Comparison of ENCODE assay signal across 8 mouse cellular contexts in the genomic region with DNA sequence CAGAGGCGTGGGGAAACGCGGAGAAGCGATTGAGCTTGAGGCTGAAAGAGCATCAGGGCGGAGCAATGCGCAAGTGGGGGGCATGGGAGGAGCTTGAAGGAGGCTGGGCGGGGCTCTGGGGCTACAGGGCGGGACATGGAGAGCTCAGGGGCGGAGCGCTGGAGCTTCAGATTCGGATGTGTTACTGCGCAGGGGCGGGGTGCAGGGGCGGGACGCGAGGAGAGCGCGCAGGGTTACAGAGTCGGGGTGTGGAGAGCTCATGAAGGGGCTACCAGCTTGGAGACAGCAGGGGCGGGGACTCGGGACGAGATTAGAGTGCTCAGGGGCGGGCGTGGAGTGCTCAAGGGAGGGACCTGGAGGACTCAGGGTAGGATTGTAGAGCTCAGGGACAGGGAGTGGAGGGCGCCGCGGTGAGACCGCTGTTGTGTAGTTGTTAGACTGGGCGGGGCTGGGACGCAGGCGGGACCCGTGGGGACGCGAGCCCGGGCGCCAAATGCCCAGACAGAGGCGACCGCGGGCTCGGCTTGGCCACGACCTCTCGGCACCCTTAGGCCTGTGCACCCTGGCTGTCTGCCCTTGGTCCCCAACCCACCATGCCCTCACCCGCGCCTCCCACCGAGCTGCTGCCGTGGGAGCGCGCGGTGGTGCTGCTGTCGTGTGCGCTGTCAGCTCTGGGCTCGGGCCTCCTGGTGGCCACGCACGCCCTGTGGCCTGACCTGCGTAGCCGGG. TPM values are rescaled to one million over a fixed set of nuclear protein-coding genes. Genes with fewer than 3 reads are reported as not detected.
DNase-seq lines count a peak whose midpoint lies in the region; ATAC-seq and TF ChIP-seq lines count a peak whose summit lies in the region.

A gene (plus strand): TSS at position 205 of the 729 bp plus-strand sequence.

- peak within 1 kb of the TSS; percentile 98 for H3K4me2 ChIP-seq in heart, embryonic 15.5 days
- peak within 1 kb of the TSS; percentile 82 for H3K4me2 ChIP-seq in liver, embryonic 14.5 days (ENCODE audit: low read depth)
- H3K4me2 ChIP-seq in neural tube, embryonic 11.5 days (ENCODE audit: low read depth), result peak within 1 kb of the TSS; percentile 99
- peak within 1 kb of the TSS; percentile 98 for H3K4me2 ChIP-seq in stomach, postnatal 0 days (replicated peaks; ENCODE audit: low read depth)

- peak; percentile 96 for ATAC-seq in heart, embryonic 15.5 days (replicated peaks; ENCODE audit: insufficient number of reproducible peaks, insufficient read depth, low FRiP score, low read depth)
- ATAC-seq in liver, embryonic 14.5 days (ENCODE audit: insufficient read depth), result peak; percentile 94
- ATAC-seq in neural tube, embryonic 11.5 days (ENCODE audit: insufficient read depth, low FRiP score, low TSS enrichment), result peak; percentile 90
- peak; percentile 94 for ATAC-seq in stomach, postnatal 0 days (ENCODE audit: low FRiP score, low TSS enrichment)

- H3K27ac ChIP-seq in forebrain, embryonic 10.5 days, result peak within 1 kb of the TSS; percentile 58
- H3K27ac ChIP-seq in heart, embryonic 15.5 days, result peak within 1 kb of the TSS; percentile 94
- no peak within 1 kb of the TSS for H3K27ac ChIP-seq in liver, embryonic 14.5 days
- no peak within 1 kb of the TSS for H3K27ac ChIP-seq in neural tube, embryonic 11.5 days (ENCODE audit: low read depth, low read length)
- peak within 1 kb of the TSS; percentile 84 for H3K27ac ChIP-seq in stomach, postnatal 0 days (replicated peaks)

- no peaks in the 10 kb centered on the region for H3K36me3 ChIP-seq in forebrain, embryonic 10.5 days (replicated peaks)
- no peaks in the 10 kb centered on the region for H3K36me3 ChIP-seq in heart, embryonic 15.5 days
- H3K36me3 ChIP-seq in liver, embryonic 14.5 days (replicated peaks; ENCODE audit: control insufficient read depth, insufficient read depth, low read depth), result no peaks in the 10 kb centered on the region
- no peaks in the 10 kb centered on the region for H3K36me3 ChIP-seq in neural tube, embryonic 11.5 days (ENCODE audit: control insufficient read depth, insufficient read depth, low read length)
- H3K36me3 ChIP-seq in stomach, postnatal 0 days (ENCODE audit: control insufficient read depth, insufficient read depth, low read length), result no peaks in the 10 kb centered on the region

- no peaks in the 10 kb centered on the region; the same call in 1 of the 2 replicates for H3K9me3 ChIP-seq in forebrain, embryonic 10.5 days
- no peaks in the 10 kb centered on the region for H3K9me3 ChIP-seq in heart, embryonic 15.5 days (replicated peaks)
- no peaks in the 10 kb centered on the region for H3K9me3 ChIP-seq in liver, embryonic 14.5 days (ENCODE audit: control insufficient read depth, low read length)
- H3K9me3 ChIP-seq in neural tube, embryonic 11.5 days (ENCODE audit: control insufficient read depth, low read length), result no peaks in the 10 kb centered on the region
- no peaks in the 10 kb centered on the region for H3K9me3 ChIP-seq in stomach, postnatal 0 days (ENCODE audit: control insufficient read depth, low read length)

- H3K4me3 ChIP-seq in forebrain, embryonic 10.5 days, result peak within 1 kb of the TSS; percentile 66
- peak within 1 kb of the TSS; percentile 79 for H3K4me3 ChIP-seq in heart, embryonic 15.5 days
- peak within 1 kb of the TSS; percentile 31 to 53 for H3K4me3 ChIP-seq in liver, embryonic 14.5 days (ENCODE audit: insufficient read depth in 1 of 2, low read depth in 2 of 2, low read length in 2 of 2)
- peak within 1 kb of the TSS; percentile 57 for H3K4me3 ChIP-seq in neural tube, embryonic 11.5 days (ENCODE audit: low read depth, low read length)
- H3K4me3 ChIP-seq in stomach, postnatal 0 days (ENCODE audit: low read depth, low read length), result peak within 1 kb of the TSS; percentile 61

- TF ChIP-seq CTCF in liver, embryonic 14.5 days (IDR thresholded peaks at IDR 0.05; ENCODE audit: low read depth), result 0 out of 2 replicates have a peak, but pooled peaks have one; percentile 23
- TF ChIP-seq CTCF in stomach, postnatal 0 days (IDR thresholded peaks at IDR 0.05; ENCODE audit: low read depth), result peak; percentile 60

- H3K9ac ChIP-seq in heart, embryonic 15.5 days, result peak within 1 kb of the TSS; percentile 88
- H3K9ac ChIP-seq in liver, embryonic 14.5 days (replicated peaks), result peak within 1 kb of the TSS; percentile 44
- peak within 1 kb of the TSS; percentile 57 for H3K9ac ChIP-seq in neural tube, embryonic 11.5 days (ENCODE audit: low read length)
- H3K9ac ChIP-seq in stomach, postnatal 0 days (ENCODE audit: low read length), result peak within 1 kb of the TSS; percentile 79

- peaks cover 21% of the 10 kb centered on the region for H3K4me1 ChIP-seq in forebrain, embryonic 10.5 days
- H3K4me1 ChIP-seq in heart, embryonic 15.5 days (replicated peaks), result peaks cover 49% of the 10 kb centered on the region
- H3K4me1 ChIP-seq in liver, embryonic 14.5 days (replicated peaks; ENCODE audit: control insufficient read depth in 2 of 2, insufficient read depth in 2 of 2, low read length in 1 of 2), result peaks cover 0 to 2% of the 10 kb centered on the region in 2 experiments; a peak in 2 of 4 replicates
- peaks cover 8% of the 10 kb centered on the region for H3K4me1 ChIP-seq in neural tube, embryonic 11.5 days (ENCODE audit: control insufficient read depth, insufficient read depth, low read length)
- peaks cover 4% of the 10 kb centered on the region; the same call in 1 of the 2 replicates for H3K4me1 ChIP-seq in stomach, postnatal 0 days (replicated peaks; ENCODE audit: control insufficient read depth, insufficient read depth)

- WGBS in forebrain, embryonic 10.5 days, result under 1% methylated on average over 56 of the region's 56 CpGs
- 0% methylated on average over 56 of the region's 56 CpGs for WGBS in heart, embryonic 15.5 days
- WGBS in liver, embryonic 14.5 days (ENCODE audit: insufficient replicate concordance), result 1% methylated on average over 52 of the region's 56 CpGs
- under 1% methylated on average over 46 of the region's 56 CpGs for WGBS in neural tube, embryonic 11.5 days
- WGBS in stomach, postnatal 0 days, result under 1% methylated on average over 41 of the region's 56 CpGs

- no peak for TF ChIP-seq EP300 in liver, embryonic 14.5 days (IDR thresholded peaks at IDR 0.05; ENCODE audit: low read depth)
- no peak for TF ChIP-seq EP300 in stomach, postnatal 0 days (optimal IDR thresholded peaks at IDR 0.05)

- peaks cover 59% of the 10 kb centered on the region for H3K27me3 ChIP-seq in forebrain, embryonic 10.5 days (ENCODE audit: poor library complexity, severe bottlenecking)
- H3K27me3 ChIP-seq in heart, embryonic 15.5 days, result no peaks in the 10 kb centered on the region
- H3K27me3 ChIP-seq in liver, embryonic 14.5 days (ENCODE audit: control insufficient read depth, insufficient read depth, low read length), result peaks cover 15% of the 10 kb centered on the region
- no peaks in the 10 kb centered on the region for H3K27me3 ChIP-seq in neural tube, embryonic 11.5 days (ENCODE audit: control insufficient read depth, insufficient read depth, low read length)
- no peaks in the 10 kb centered on the region for H3K27me3 ChIP-seq in stomach, postnatal 0 days (ENCODE audit: control insufficient read depth, insufficient read depth, low read length)

- DNase-seq in CD4-positive, CD25-positive, alpha-beta regulatory T cell, adult 2 months (ENCODE audit: low read depth, low spot score), result peak; percentile 94
- DNase-seq in c-Kit-positive CD71-negative TER-119-negative erythroid progenitor cells, embryonic 14.5 days (ENCODE audit: low read depth), result peak; percentile 93
- DNase-seq in forebrain, embryonic 10.5 days (ENCODE audit: extremely low spot score, low spot score), result peak; percentile 95
- DNase-seq in kidney, postnatal 25 days, result peak; percentile 96
- peak; percentile 75 to 78 (median 75) for DNase-seq in liver, embryonic 14.5 days (ENCODE audit: low read depth in 3 of 3, low spot score in 3 of 3)
- DNase-seq in neural tube, embryonic 11.5 days (ENCODE audit: low spot score), result peak; percentile 94
- DNase-seq in stomach, postnatal 0 days (ENCODE audit: low spot score), result peak; percentile 95

RNA-seq across cellular contexts. Expression of the gene that starts here (rescaled TPM):
- 0.32 and 0.41 TPM in 2 replicates for polyA plus RNA-seq in forebrain, embryonic 10.5 days (2016; fragmentation: Nextera tagmentation; extraction: Ambion mirVana)
- polyA plus RNA-seq in heart, embryonic 15.5 days (2015; fragmentation: Nextera tagmentation; extraction: Ambion mirVana), result 3.1 TPM in 2 replicates
- polyA plus RNA-seq in liver, embryonic 14.5 days (2012; rRNA removed), result 0.25 and 0.31 TPM in 2 replicates
- 0.05 and 0.08 TPM in 2 replicates for polyA plus RNA-seq in liver, embryonic 14.5 days (2014; fragmentation: Nextera tagmentation; extraction: Ambion mirVana)
- 0.24 and 0.28 TPM in 2 replicates for polyA plus RNA-seq in neural tube, embryonic 11.5 days (2014; fragmentation: Nextera tagmentation; extraction: Ambion mirVana)
- 0.55 and 0.75 TPM in 2 replicates for polyA plus RNA-seq in stomach, postnatal 0 days (2015; fragmentation: Nextera tagmentation; extraction: Ambion mirVana)

Comparison
In these comparisons a context has a peak if more than half of its experiments do, and no peak if none do; other contexts are left out.
1. Peak in DNase-seq, H3K4me3 ChIP-seq and H3K27ac ChIP-seq in forebrain, embryonic 10.5 days; RNA of the gene not detected or under 1 TPM.
2. Peak in DNase-seq, ATAC-seq, H3K4me3 ChIP-seq, H3K9ac ChIP-seq and H3K4me2 ChIP-seq in liver, embryonic 14.5 days; RNA of the gene not detected or under 1 TPM.
3. Peak in DNase-seq, ATAC-seq, H3K4me3 ChIP-seq, H3K9ac ChIP-seq and H3K4me2 ChIP-seq in neural tube, embryonic 11.5 days; RNA of the gene not detected or under 1 TPM.
4. Peak in DNase-seq, ATAC-seq, H3K4me3 ChIP-seq, H3K27ac ChIP-seq, H3K9ac ChIP-seq and H3K4me2 ChIP-seq in stomach, postnatal 0 days; RNA of the gene not detected or under 1 TPM.